Mouse (Mus musculus): ENCODE measurements around the gene St3gal4.

DNA sequence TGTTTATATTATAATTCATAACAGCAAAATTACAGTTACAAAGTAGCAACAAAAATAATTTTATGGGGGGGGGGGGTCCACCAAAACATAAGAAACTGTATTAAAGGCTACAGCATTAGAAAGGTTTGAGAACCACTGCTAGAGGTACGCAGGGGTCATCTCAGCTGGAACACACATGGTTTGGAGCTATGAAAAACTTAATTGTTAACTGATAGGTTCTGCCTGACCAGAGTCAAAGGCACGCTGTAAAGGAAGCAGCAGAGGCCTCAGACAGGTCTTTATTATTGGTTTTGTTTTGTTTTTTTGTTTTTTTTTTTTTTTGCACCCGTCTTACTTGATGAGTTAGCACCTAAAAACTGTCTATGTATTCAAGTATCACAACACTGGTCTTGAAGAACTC is 39.4 kb upstream of the St3gal4 start:
- TF ChIP-seq GABPA (IDR thresholded peaks at IDR 0.05; ENCODE audit: insufficient replicate concordance, low read depth, low read length) (no peak), CHD2 (IDR thresholded peaks at IDR 0.05; ENCODE audit: low read length) (no peak), MAX (IDR thresholded peaks at IDR 0.05; ENCODE audit: low read length) (no peak), ETS1 (conservative IDR thresholded peaks at IDR 0.05; ENCODE audit: low read depth, low read length) (no peak), CTCF (conservative IDR thresholded peaks at IDR 0.05 in 1 of 2, IDR thresholded peaks at IDR 0.05 in 1 of 2; ENCODE audit: low read depth in 2 of 2, low read length in 2 of 2) (no peak)
